Mouse (Mus musculus): Measurements from ENCODE around the gene Lrrc1.

The Lrrc1 gene

GRCm38 (mm10) chr9:77398856-77399631 lies 145.6 kb downstream of the Lrrc1 start:
- DNase-seq (ENCODE audit: low read depth in 2 of 2, low spot score in 2 of 2): no peak

- DNase-seq (ENCODE audit: low read depth in 2 of 2, low spot score in 2 of 2): no peak
Measured at GRCm38 (mm10) chr9:77397027-77397426, 147.6 kb downstream of the Lrrc1 start.

GRCm38 (mm10) chr9:77391248-77391647 lies 153.4 kb downstream of the Lrrc1 start:
- no peak for DNase-seq (ENCODE audit: low read depth in 2 of 2, low spot score in 2 of 2)

DNA sequence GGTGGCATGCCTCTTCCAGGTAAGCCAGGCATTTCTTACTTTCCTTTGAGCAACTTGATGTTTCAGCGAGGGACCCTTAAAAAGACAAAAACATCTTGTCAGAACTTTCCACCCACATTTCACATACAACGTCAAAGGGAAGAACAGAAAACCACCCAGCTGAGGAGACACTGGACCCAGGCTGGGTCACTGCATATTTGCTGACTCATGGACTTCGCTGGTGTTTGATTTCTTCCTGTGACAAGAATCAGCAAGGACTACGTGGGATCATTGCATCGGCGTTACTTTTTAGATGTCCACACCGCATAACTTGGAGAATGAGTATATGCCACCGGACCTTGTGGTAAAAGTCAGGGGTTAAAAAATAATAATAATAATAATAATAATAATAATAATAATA lies 155.7 kb downstream of the Lrrc1 start:
- no peak for DNase-seq (ENCODE audit: low read depth in 2 of 2, low spot score in 2 of 2)

- no peak for DNase-seq (ENCODE audit: low read depth in 2 of 2, low spot score in 2 of 2)
Measured at GRCm38 (mm10) chr9:77386751-77387150, 157.9 kb downstream of the Lrrc1 start.

- DNase-seq (ENCODE audit: low read depth in 2 of 2, low spot score in 2 of 2): no peak
Measured at GRCm38 (mm10) chr9:77385611-77386010, 159.1 kb downstream of the Lrrc1 start.

GRCm38 (mm10) chr9:77384651-77385050 lies 160.0 kb downstream of the Lrrc1 start:
- no peak for DNase-seq (ENCODE audit: low read depth in 2 of 2, low spot score in 2 of 2)

DNA sequence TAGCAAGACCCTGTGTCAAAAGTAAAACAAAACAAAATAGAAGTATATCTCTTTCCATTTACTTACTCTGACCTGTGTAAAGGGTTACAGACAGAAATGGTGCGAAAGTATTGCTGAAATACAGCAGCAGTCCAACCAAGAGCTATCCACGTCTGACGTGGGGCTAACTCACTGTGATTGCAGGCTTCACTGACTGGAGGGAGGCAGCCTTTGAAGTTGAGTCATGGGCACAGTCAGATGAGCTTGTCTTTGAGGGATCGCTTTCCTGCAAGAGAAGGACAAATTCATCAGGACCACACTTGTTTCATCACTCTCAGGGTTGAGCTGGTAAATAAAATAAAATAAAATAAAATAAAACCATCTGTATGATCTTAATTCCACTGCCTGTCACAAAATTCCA lies 160.7 kb downstream of the Lrrc1 start:
- no peak for DNase-seq (ENCODE audit: low read depth in 2 of 2, low spot score in 2 of 2)

DNA sequence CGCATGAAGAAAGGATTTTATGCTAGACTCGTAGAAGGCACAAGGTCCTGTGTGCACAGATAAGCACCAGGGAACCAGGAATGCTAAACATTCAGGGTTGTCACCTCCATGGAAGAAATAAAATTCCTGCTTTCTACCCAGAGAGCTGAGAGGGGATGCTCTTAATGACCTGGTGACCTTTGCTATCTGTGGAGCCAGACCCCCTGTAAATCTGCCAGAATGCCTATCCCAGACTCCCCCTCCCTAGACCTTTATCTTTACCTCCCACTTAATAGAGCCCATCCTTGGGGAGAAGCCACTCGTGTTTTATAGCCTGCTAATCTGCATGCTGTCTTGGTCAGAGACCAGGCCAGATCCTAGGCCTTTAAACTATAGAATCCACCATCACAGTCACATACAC lies 162.2 kb downstream of the Lrrc1 start:
- no peak for DNase-seq (ENCODE audit: low read depth in 2 of 2, low spot score in 2 of 2)

- DNase-seq (ENCODE audit: low read depth in 2 of 2, low spot score in 2 of 2): peak; percentile 31 to 48
Measured at GRCm38 (mm10) chr9:77381565-77381964, 163.1 kb downstream of the Lrrc1 start.
